Mouse (Mus musculus) liver, embryonic 12.5 days (tissue): ENCODE data around the gene Mia2. TPM values are rescaled to one million over a fixed set of nuclear protein-coding genes. Genes with fewer than 3 reads are reported as not detected.

ENCODE experiments used
- ATAC-seq: fragments of 200-750 bp; cut with Nextera tagmentation; 2 replicates; pipeline ENCODE4 v1.8.0; 2017; ENCODE audit warnings: moderate number of reproducible peaks, mild to moderate bottlenecking, moderate library complexity
- H3K27ac ChIP-seq: fragments of 300-500 bp; sonication (generic); 2 replicates; pipeline ENCODE4 v1.5.1; 2016; ENCODE audit warnings: mild to moderate bottlenecking
- H3K27me3 ChIP-seq: fragments of 300-500 bp; sonication (generic); replicated peaks from 2 replicates; pipeline ENCODE4 v1.6.1; 2016; ENCODE audit warnings: mild to moderate bottlenecking, moderate library complexity
- H3K36me3 ChIP-seq: fragments of 300-500 bp; sonication (generic); 2 replicates; pipeline ENCODE4 v1.6.1; 2016; ENCODE audit warnings: mild to moderate bottlenecking, moderate library complexity
- H3K4me1 ChIP-seq: fragments of 300-500 bp; sonication (generic); 2 replicates; pipeline ENCODE4 v1.6.1; 2016
- H3K4me2 ChIP-seq: fragments of 300-500 bp; sonication (generic); 2 replicates; pipeline ENCODE4 v1.6.1; 2016; ENCODE audit warnings: mild to moderate bottlenecking, moderate library complexity
- H3K4me3 ChIP-seq: fragments of 300-500 bp; sonication (generic); 2 replicates; pipeline ENCODE4 v1.5.1; 2016; ENCODE audit warnings: mild to moderate bottlenecking, moderate library complexity
- H3K9ac ChIP-seq: fragments of 300-500 bp; sonication (generic); 2 replicates; pipeline ENCODE4 v1.6.1; 2016; ENCODE audit warnings: mild to moderate bottlenecking, moderate library complexity
- H3K9me3 ChIP-seq: fragments of 300-500 bp; sonication (generic); replicated peaks from 2 replicates; pipeline ENCODE4 v1.6.1; 2016; ENCODE audit warnings: mild to moderate bottlenecking, moderate library complexity
- WGBS: fragments of 180-500 bp; shearing (Covaris S2); methylation state at CpG from one replicate; pipeline ENCODE4 v1.1.7; 2016; ENCODE audit not compliant: insufficient replicate concordance; 5-methylcytosine and 5-hydroxymethylcytosine counted together
- polyA plus RNA-seq: library from polyadenylated mRNA; unstranded; fragments of >200 nt; fragmentation: Nextera tagmentation; extraction: Ambion mirVana; gene quantifications from 2 replicates; pipeline ENCODE4 v1.2.1, GENCODE M21; 2016

Gene Mia2
- polyA plus RNA-seq, 1 experiment from 2014 or later = 52.6 TPM

DNA sequence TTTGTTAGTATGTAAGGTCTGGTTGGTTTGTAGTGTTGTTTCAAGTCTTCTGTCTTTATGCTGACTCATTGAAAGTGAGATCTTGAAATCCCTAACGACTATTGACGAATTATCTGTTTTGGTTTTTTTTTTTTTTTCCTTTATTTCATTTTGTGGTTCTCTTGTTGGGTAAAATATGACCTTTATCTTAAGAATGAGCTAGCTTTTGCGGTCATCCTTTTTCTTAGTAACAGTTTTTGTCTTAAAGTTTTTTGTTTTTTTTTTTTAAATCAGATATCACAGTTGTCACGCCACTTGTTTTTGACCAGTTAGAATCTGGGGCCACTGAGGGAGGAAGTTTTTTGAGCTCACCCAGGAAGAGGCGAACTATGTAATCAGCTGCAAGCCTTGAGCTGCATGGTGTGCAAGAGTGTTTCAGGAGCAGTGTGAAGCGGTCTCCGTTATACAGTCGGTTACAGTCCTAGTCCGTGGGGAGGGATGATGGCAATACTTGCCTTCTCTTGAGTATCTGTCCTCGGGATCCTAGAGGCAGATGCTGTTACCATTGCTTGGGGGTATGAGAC, 37.9 kb downstream of the Mia2 start:
- peaks cover 63% of the 10 kb centered on the region for H3K4me1 ChIP-seq
- H3K9me3 ChIP-seq = no peaks in the 10 kb centered on the region
- peak overlapping the region; percentile 81 for H3K4me3 ChIP-seq
- WGBS = 62% methylated on average over 10 of the region's 10 CpGs
- H3K27ac ChIP-seq = peak overlapping the region; percentile 91
- H3K27me3 ChIP-seq = no peaks in the 10 kb centered on the region
- ATAC-seq = no peak
- peak overlapping the region; percentile 92 for H3K9ac ChIP-seq
- H3K36me3 ChIP-seq = peaks cover 22% of the 10 kb centered on the region
- H3K4me2 ChIP-seq = peak overlapping the region; percentile 98

DNA sequence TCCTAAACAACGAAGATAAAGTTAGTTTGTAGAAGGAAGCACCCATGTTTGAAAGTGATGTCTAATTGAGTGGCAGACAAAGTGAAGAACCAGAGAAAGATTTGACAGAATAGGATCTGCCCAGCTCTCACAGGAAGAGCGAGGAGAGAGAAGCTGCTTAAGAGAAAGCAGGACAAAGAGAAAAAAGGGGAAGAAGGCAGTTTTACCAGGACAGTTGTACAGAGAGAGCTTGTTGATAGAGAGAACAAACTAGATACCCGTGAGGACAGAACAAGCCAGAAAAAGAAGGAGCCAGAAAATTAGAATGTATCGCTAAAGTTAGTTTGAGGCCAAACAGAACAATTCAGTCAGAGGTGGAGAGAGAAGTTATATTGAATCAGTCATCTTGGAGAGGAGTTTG, 39.5 kb downstream of the Mia2 start:
- Histone ChIP-seq H3K27ac (peak overlapping the region; percentile 79), H3K4me2 (peak overlapping the region; percentile 51), H3K27me3 (no peaks in the 10 kb centered on the region), H3K36me3 (peaks cover 37% of the 10 kb centered on the region), H3K4me3 (no peak overlapping the region), H3K9ac (no peak overlapping the region), H3K4me1 (peaks cover 55% of the 10 kb centered on the region), H3K9me3 (no peaks in the 10 kb centered on the region)
- no peak for ATAC-seq
- WGBS = 79% methylated on average over 4 of the region's 4 CpGs

GRCm38 (mm10) chr12:59135533-59136300, 40.1 kb downstream of the Mia2 start:
- Histone ChIP-seq H3K4me1 (peaks cover 49% of the 10 kb centered on the region), H3K27me3 (no peaks in the 10 kb centered on the region), H3K4me2 (peak overlapping the region; percentile 51), H3K27ac (peak overlapping the region; percentile 79), H3K4me3 (peak overlapping the region; percentile 15; the same call in 1 of the 2 replicates), H3K9me3 (no peaks in the 10 kb centered on the region), H3K9ac (peak overlapping the region; percentile 32; the same call in 1 of the 2 replicates), H3K36me3 (peaks cover 41% of the 10 kb centered on the region)
- ATAC-seq = peak; percentile 28; the same call in 1 of the 2 replicates
- WGBS = 50% methylated on average over 13 of the region's 13 CpGs

DNA sequence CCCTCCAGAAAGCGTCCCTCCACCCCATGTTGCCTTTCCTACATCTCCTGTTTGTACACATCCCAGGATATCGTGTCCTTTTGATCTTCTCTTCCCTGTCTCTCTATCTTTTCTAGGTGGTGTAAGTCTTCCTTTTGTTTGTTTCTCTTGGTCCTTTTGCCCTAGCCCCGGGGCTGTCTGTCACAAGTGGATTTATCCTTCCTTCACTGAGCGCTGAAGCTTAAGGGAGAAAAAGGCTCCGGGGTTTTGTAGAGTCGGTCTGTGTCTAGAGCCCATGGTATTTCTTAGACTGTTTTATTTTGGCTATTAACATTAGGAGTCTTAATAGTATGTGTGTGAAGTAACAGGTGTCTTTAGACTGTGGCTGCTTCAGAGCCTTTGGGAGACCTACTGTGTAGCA, 41.4 kb downstream of the Mia2 start:
- H3K4me2 ChIP-seq = no peak overlapping the region
- 87% methylated on average over 6 of the region's 6 CpGs for WGBS
- no peaks in the 10 kb centered on the region for H3K9me3 ChIP-seq
- no peak overlapping the region for H3K9ac ChIP-seq
- peaks cover 54% of the 10 kb centered on the region for H3K36me3 ChIP-seq
- ATAC-seq = no peak
- no peak overlapping the region for H3K4me3 ChIP-seq
- H3K27me3 ChIP-seq = no peaks in the 10 kb centered on the region
- H3K4me1 ChIP-seq = peaks cover 45% of the 10 kb centered on the region
- H3K27ac ChIP-seq = no peak overlapping the region

GRCm38 (mm10) chr12:59139372-59139771, 43.8 kb downstream of the Mia2 start:
- H3K36me3 ChIP-seq = peaks cover 77% of the 10 kb centered on the region
- ATAC-seq = no peak
- 73% methylated on average over 2 of the region's 2 CpGs for WGBS

GRCm38 (mm10) chr12:59145130-59145529, 49.5 kb downstream of the Mia2 start:
- no peak for ATAC-seq
- no peak overlapping the region for H3K9ac ChIP-seq
- H3K9me3 ChIP-seq = no peaks in the 10 kb centered on the region
- no peak overlapping the region for H3K4me3 ChIP-seq
- H3K4me2 ChIP-seq = no peak overlapping the region
- no peak overlapping the region for H3K27ac ChIP-seq
- peaks cover 6% of the 10 kb centered on the region; the same call in 1 of the 2 replicates for H3K4me1 ChIP-seq
- no peaks in the 10 kb centered on the region for H3K27me3 ChIP-seq
- peaks cover 88% of the 10 kb centered on the region for H3K36me3 ChIP-seq

More at GRCm38 (mm10) chr12:59139372-59139771, 43.8 kb downstream of the Mia2 start:
- no peak overlapping the region for H3K4me3 ChIP-seq
- no peaks in the 10 kb centered on the region for H3K27me3 ChIP-seq
- H3K4me2 ChIP-seq = no peak overlapping the region
- no peak overlapping the region for H3K27ac ChIP-seq
- peaks cover 30% of the 10 kb centered on the region for H3K4me1 ChIP-seq
- no peak overlapping the region for H3K9ac ChIP-seq
- H3K9me3 ChIP-seq = no peaks in the 10 kb centered on the region

GRCm38 (mm10) chr12:59149691-59150090, 54.1 kb downstream of the Mia2 start:
- ATAC-seq = no peak

DNA sequence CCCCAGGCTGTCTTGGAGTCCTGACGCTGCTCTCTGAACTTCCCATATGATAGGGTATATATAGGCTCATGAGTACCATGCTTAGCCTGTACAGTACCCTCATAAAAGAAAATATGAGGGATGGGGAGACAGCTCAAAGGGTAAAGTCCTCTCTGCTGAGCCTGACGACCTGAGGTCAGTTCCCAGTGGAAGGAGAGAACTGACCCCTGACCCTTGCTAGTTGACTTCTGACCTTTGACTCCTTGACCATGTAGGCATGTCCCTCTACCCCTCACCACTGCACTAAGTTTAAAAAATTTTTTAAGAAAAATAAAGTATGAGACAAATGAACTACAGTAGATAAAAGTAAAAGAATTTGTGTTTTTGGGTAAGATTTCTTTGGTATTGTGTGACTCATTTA, 65.5 kb downstream of the Mia2 start:
- H3K27me3 ChIP-seq = no peaks in the 10 kb centered on the region
- H3K36me3 ChIP-seq = peaks cover 88% of the 10 kb centered on the region
- H3K9me3 ChIP-seq = no peaks in the 10 kb centered on the region
- no peak overlapping the region for H3K4me3 ChIP-seq
- H3K27ac ChIP-seq = no peak overlapping the region
- H3K4me2 ChIP-seq = no peak overlapping the region
- no peak overlapping the region for H3K9ac ChIP-seq
- H3K4me1 ChIP-seq = peaks cover 17% of the 10 kb centered on the region
- no peak for ATAC-seq
- 74% methylated on average over 2 of the region's 2 CpGs for WGBS

More at GRCm38 (mm10) chr12:59149691-59150090, 54.1 kb downstream of the Mia2 start:
- H3K4me1 ChIP-seq = no peaks in the 10 kb centered on the region
- H3K36me3 ChIP-seq = peaks cover 90% of the 10 kb centered on the region
- no peak overlapping the region for H3K4me2 ChIP-seq
- 73% methylated on average over 4 of the region's 4 CpGs for WGBS
- H3K9ac ChIP-seq = no peak overlapping the region
- H3K9me3 ChIP-seq = no peaks in the 10 kb centered on the region
- H3K27ac ChIP-seq = no peak overlapping the region
- H3K4me3 ChIP-seq = no peak overlapping the region
- no peaks in the 10 kb centered on the region for H3K27me3 ChIP-seq

GRCm38 (mm10) chr12:59162797-59163196, 67.2 kb downstream of the Mia2 start:
- H3K27me3 ChIP-seq = no peaks in the 10 kb centered on the region
- no peak overlapping the region for H3K4me3 ChIP-seq
- no peak overlapping the region for H3K9ac ChIP-seq
- no peak overlapping the region for H3K4me2 ChIP-seq
- no peak overlapping the region for H3K27ac ChIP-seq
- ATAC-seq = no peak
- WGBS = 79% methylated on average over 2 of the region's 2 CpGs
- peaks cover 85% of the 10 kb centered on the region for H3K36me3 ChIP-seq
- H3K9me3 ChIP-seq = no peaks in the 10 kb centered on the region
- peaks cover 17% of the 10 kb centered on the region for H3K4me1 ChIP-seq

DNA sequence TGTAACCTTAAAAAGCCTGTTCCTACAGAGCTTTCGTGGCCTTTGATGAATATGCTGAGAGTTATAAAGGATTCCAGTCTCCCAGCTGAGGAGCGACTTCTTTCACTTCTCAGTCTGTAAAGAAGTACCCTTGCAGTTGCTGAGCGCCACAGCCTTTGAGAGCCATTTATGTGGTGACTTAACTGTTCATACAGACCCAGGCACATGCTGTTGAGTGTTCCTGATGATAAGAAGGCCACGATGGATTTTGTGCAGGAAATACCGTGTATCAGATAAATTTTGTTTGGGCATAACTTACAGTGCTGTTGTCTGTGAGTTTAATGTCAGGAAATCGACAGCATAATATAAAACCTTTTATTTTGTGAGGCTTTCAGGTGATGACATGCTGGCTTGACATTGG, 68.9 kb downstream of the Mia2 start:
- no peaks in the 10 kb centered on the region for H3K27me3 ChIP-seq
- 0 out of 2 replicates have a peak, but pooled peaks have one; percentile 52 for ATAC-seq
- no peak overlapping the region for H3K4me2 ChIP-seq
- no peak overlapping the region for H3K9ac ChIP-seq
- H3K4me1 ChIP-seq = peaks cover 17% of the 10 kb centered on the region
- H3K36me3 ChIP-seq = peaks cover 85% of the 10 kb centered on the region
- no peak overlapping the region for H3K27ac ChIP-seq
- no peak overlapping the region for H3K4me3 ChIP-seq
- 51% methylated on average over 6 of the region's 6 CpGs for WGBS
- H3K9me3 ChIP-seq = no peaks in the 10 kb centered on the region

DNA sequence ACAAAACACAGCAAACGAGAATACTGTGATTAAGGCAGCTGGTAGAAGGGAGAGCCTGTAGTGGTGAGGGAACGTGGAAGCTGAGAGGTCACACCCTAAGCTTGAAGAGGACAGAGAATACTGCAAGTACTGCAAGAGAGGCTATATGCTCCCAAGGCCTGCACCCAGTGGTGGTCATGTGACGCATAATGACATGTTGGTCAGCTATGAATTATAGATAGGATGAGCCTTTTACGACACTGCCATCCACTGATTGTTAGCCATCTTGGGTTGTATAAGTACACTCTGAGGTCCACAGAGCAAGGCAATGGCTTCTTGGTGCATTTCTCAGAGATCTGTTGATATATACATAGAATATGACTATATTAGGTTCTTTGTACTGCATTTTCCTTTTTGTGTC, 71.0 kb downstream of the Mia2 start:
- no peak for ATAC-seq
- no peak overlapping the region for H3K27ac ChIP-seq
- peaks cover 17% of the 10 kb centered on the region for H3K4me1 ChIP-seq
- no peak overlapping the region for H3K9ac ChIP-seq
- no peak overlapping the region for H3K4me2 ChIP-seq
- H3K27me3 ChIP-seq = no peaks in the 10 kb centered on the region
- no peaks in the 10 kb centered on the region for H3K9me3 ChIP-seq
- H3K36me3 ChIP-seq = peaks cover 85% of the 10 kb centered on the region
- H3K4me3 ChIP-seq = no peak overlapping the region
- WGBS = 85% methylated on average over 4 of the region's 4 CpGs

DNA sequence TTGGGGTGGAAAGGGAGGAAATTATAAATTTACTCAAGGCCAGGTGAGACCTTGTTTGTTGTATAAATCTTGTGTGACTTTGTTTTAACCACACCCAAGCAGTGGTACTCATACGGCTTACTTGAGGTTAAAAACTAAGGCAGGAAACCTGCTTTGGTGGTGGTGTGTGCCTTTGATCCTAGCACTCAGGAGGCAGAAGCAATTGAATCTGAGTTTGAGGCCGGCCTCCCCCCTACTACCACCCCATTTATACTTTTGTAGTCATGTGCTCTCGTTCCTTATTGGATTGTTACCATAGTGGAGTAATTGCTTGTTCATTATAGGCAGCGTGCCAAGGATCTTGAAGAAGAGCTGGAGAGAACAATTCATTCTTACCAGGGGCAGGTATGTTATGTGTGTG, 74.3 kb downstream of the Mia2 start:
- no peaks in the 10 kb centered on the region for H3K27me3 ChIP-seq
- peaks cover 75% of the 10 kb centered on the region for H3K36me3 ChIP-seq
- 76% methylated on average over 4 of the region's 4 CpGs for WGBS
- H3K9ac ChIP-seq = no peak overlapping the region
- H3K27ac ChIP-seq = no peak overlapping the region
- no peak overlapping the region for H3K4me2 ChIP-seq
- H3K9me3 ChIP-seq = no peaks in the 10 kb centered on the region
- no peaks in the 10 kb centered on the region for H3K4me1 ChIP-seq
- ATAC-seq = no peak
- no peak overlapping the region for H3K4me3 ChIP-seq
